Comparison of ENCODE assay signal across 22 mouse cellular contexts in genomic region chr14:31503406-31503805, GRCm38 (mm10). TPM values are rescaled to one million over a fixed set of nuclear protein-coding genes. Genes with fewer than 3 reads are reported as not detected.
DNase-seq lines count a peak whose midpoint lies in the region; ATAC-seq lines count a peak whose summit lies in the region.
"Had no signal": no experiment of that assay in that cellular context is flagged by ENCODE, and none has a peak within 500 bp of the region (broad histone marks: within the 10 kb centered on the region; RNA-seq: fewer than 3 reads in every experiment).

No protein-coding gene starts in this region.

- peak; percentile 26 for DNase-seq in adrenal gland, postnatal 10 days
- no peak for DNase-seq in adrenal gland, postnatal 14 days
- peak; percentile 19 to 21 for DNase-seq in heart, adult 18-20 months
- peak; percentile 70 for DNase-seq in gastrocnemius, postnatal 14 days
- DNase-seq in skeletal muscle tissue, adult 2 months (ENCODE audit: low read depth, low spot score), result peak; percentile 72
- DNase-seq: adrenal gland, postnatal 25 days; cerebellum, adult 18-20 months; cerebellum, adult 9-10 months; cerebellum, postnatal 14 days; forebrain, postnatal 0 days; kidney, adult 11 months; kidney, adult 8-10 months had no signal

- intact Hi-C loops in gastrocnemius, postnatal 14 days (cut with DNase I; ENCODE audit: low total_unique reads), result no loop called here

- 90% methylated on average over 13 of the region's 13 CpGs for WGBS in heart, embryonic 11.5 days (ENCODE audit: insufficient replicate concordance)
- 94% methylated on average over 13 of the region's 13 CpGs for WGBS in forebrain, embryonic 15.5 days

- no peak overlapping the region for H3K27ac ChIP-seq in heart, embryonic 11.5 days (ENCODE audit: low read depth, low read length)
- H3K27ac ChIP-seq in forebrain, embryonic 15.5 days (replicated peaks), result no peak overlapping the region
- H3K27ac ChIP-seq: forebrain, embryonic 10.5 days; forebrain, embryonic 13.5 days; heart, embryonic 10.5 days; hindbrain, embryonic 12.5 days; hindbrain, embryonic 15.5 days; intestine, embryonic 15.5 days had no signal

- peaks cover 61% of the 10 kb centered on the region for H3K36me3 ChIP-seq in heart, embryonic 11.5 days (ENCODE audit: control insufficient read depth, insufficient read depth, low read length)
- peaks cover 86% of the 10 kb centered on the region for H3K36me3 ChIP-seq in forebrain, embryonic 15.5 days

- H3K4me2 ChIP-seq in heart, embryonic 11.5 days, result no peak overlapping the region
- no peak overlapping the region for H3K4me2 ChIP-seq in forebrain, embryonic 15.5 days (replicated peaks)
- H3K4me2 ChIP-seq: forebrain, embryonic 13.5 days; hindbrain, embryonic 12.5 days; hindbrain, embryonic 15.5 days; intestine, embryonic 15.5 days had no signal

- no peak overlapping the region for H3K9ac ChIP-seq in heart, embryonic 11.5 days (ENCODE audit: low read depth, low read length)
- H3K9ac ChIP-seq in forebrain, embryonic 15.5 days (replicated peaks), result no peak overlapping the region
- H3K9ac ChIP-seq: forebrain, embryonic 13.5 days; forebrain, postnatal 0 days; hindbrain, embryonic 12.5 days; hindbrain, embryonic 15.5 days; intestine, embryonic 15.5 days had no signal

- H3K9me3 ChIP-seq in heart, embryonic 11.5 days (replicated peaks; ENCODE audit: control insufficient read depth, low read length), result no peaks in the 10 kb centered on the region
- H3K9me3 ChIP-seq in forebrain, embryonic 15.5 days, result no peaks in the 10 kb centered on the region
- H3K9me3 ChIP-seq: forebrain, embryonic 10.5 days; forebrain, embryonic 13.5 days; heart, embryonic 10.5 days; hindbrain, embryonic 12.5 days; hindbrain, embryonic 15.5 days; intestine, embryonic 15.5 days had no signal

- no peaks in the 10 kb centered on the region for H3K27me3 ChIP-seq in heart, embryonic 11.5 days (ENCODE audit: control insufficient read depth, insufficient read depth, low read length)
- H3K27me3 ChIP-seq in forebrain, embryonic 15.5 days, result no peaks in the 10 kb centered on the region
- H3K27me3 ChIP-seq: forebrain, embryonic 13.5 days; hindbrain, embryonic 12.5 days; hindbrain, embryonic 15.5 days; intestine, embryonic 15.5 days; Patski had no signal

- ATAC-seq in heart, embryonic 11.5 days (replicated peaks; ENCODE audit: insufficient number of reproducible peaks, low FRiP score, low TSS enrichment), result no peak
- no peak for ATAC-seq in forebrain, embryonic 15.5 days (replicated peaks)
- ATAC-seq in inflammation-experienced regulatory T-cells, adult 6 months, result no peak
- ATAC-seq: forebrain, embryonic 13.5 days; forebrain, postnatal 0 days; intestine, embryonic 15.5 days; Patski had no signal

- H3K4me3 ChIP-seq in heart, embryonic 11.5 days (ENCODE audit: low read depth, low read length), result no peak overlapping the region
- no peak overlapping the region for H3K4me3 ChIP-seq in forebrain, embryonic 15.5 days
- H3K4me3 ChIP-seq: forebrain, embryonic 10.5 days; forebrain, embryonic 13.5 days; heart, embryonic 10.5 days; hindbrain, embryonic 12.5 days; hindbrain, embryonic 15.5 days; intestine, embryonic 15.5 days had no signal

- H3K4me1 ChIP-seq in heart, embryonic 11.5 days (ENCODE audit: control insufficient read depth, insufficient read depth, low read length), result no peaks in the 10 kb centered on the region
- no peaks in the 10 kb centered on the region for H3K4me1 ChIP-seq in forebrain, embryonic 15.5 days
- H3K4me1 ChIP-seq: forebrain, embryonic 10.5 days; forebrain, embryonic 13.5 days; heart, embryonic 10.5 days; hindbrain, embryonic 12.5 days; hindbrain, embryonic 15.5 days; intestine, embryonic 15.5 days had no signal

RNA-seq across cellular contexts. Expression of gene Mettl6, which starts 8.6 kb away (rescaled TPM):
- total RNA-seq in adrenal gland, postnatal 10 days (2021), result 10 to 100 TPM; 19.7 to 24.1 TPM
- total RNA-seq in adrenal gland, postnatal 14 days (2021), result 22.0 and 30.2 TPM in 2 replicates
- total RNA-seq in heart, adult 18-20 months (2021), result 10 to 100 TPM in 1 of 2 experiments, 1 to 10 TPM in 1; 9.1 to 10.6 TPM
- 52.2 and 58.3 TPM in 2 replicates for polyA plus RNA-seq in heart, embryonic 11.5 days (2014; fragmentation: Nextera tagmentation; extraction: Ambion mirVana)
- total RNA-seq in gastrocnemius, postnatal 14 days (2021), result 10 to 100 TPM in 1 of 2 experiments, 1 to 10 TPM in 1; 9.5 to 10.6 TPM
- 55.4 and 62.4 TPM in 2 replicates for polyA plus RNA-seq in forebrain, embryonic 15.5 days (2015; fragmentation: Nextera tagmentation; extraction: Ambion mirVana)
- polyA plus RNA-seq in inflammation-experienced regulatory T-cells, adult 6 months (2017; shearing (Covaris generic)), result 10 to 100 TPM; 64.3 to 67.8 (median 65.6) TPM

RNA-seq across cellular contexts. Expression of gene Eaf1, which starts 9.2 kb away (rescaled TPM):
- 10 to 100 TPM; 30.9 to 38.7 TPM for total RNA-seq in adrenal gland, postnatal 10 days (2021)
- total RNA-seq in adrenal gland, postnatal 14 days (2021), result 41.5 and 44.2 TPM in 2 replicates
- 10 to 100 TPM; 13.4 to 15.3 TPM for total RNA-seq in heart, adult 18-20 months (2021)
- 16.6 and 19.3 TPM in 2 replicates for polyA plus RNA-seq in heart, embryonic 11.5 days (2014; fragmentation: Nextera tagmentation; extraction: Ambion mirVana)
- 10 to 100 TPM; 11.1 to 14.8 TPM for total RNA-seq in gastrocnemius, postnatal 14 days (2021)
- polyA plus RNA-seq in forebrain, embryonic 15.5 days (2015; fragmentation: Nextera tagmentation; extraction: Ambion mirVana), result 11.0 and 11.2 TPM in 2 replicates
- polyA plus RNA-seq in inflammation-experienced regulatory T-cells, adult 6 months (2017; shearing (Covaris generic)), result 10 to 100 TPM; 10.5 to 12.2 (median 10.7) TPM
